Comparison of ENCODE assay signal across 24 mouse cellular contexts in genomic region chr12:32346121-32346520, GRCm38 (mm10).
"Had no signal": no experiment of that assay in that cellular context is flagged by ENCODE, and none has a peak within 500 bp of the region (broad histone marks: within the 10 kb centered on the region; RNA-seq: fewer than 3 reads in every experiment).

No protein-coding gene starts in this region.

- H3K9ac ChIP-seq: forebrain, postnatal 0 days; heart, embryonic 13.5 days; heart, embryonic 15.5 days; hindbrain, embryonic 13.5 days; hindbrain, embryonic 15.5 days; kidney, embryonic 15.5 days; limb, embryonic 13.5 days; limb, embryonic 15.5 days; liver, embryonic 13.5 days; liver, embryonic 15.5 days had no signal

- H3K4me2 ChIP-seq: heart, embryonic 11.5 days; heart, embryonic 13.5 days; heart, embryonic 15.5 days; hindbrain, embryonic 13.5 days; hindbrain, embryonic 15.5 days; kidney, embryonic 15.5 days; limb, embryonic 13.5 days; limb, embryonic 15.5 days; liver, embryonic 13.5 days; liver, embryonic 15.5 days had no signal

- H3K4me3 ChIP-seq: heart, embryonic 13.5 days; heart, embryonic 15.5 days; hindbrain, embryonic 13.5 days; hindbrain, embryonic 15.5 days; kidney, embryonic 15.5 days; limb, embryonic 13.5 days; limb, embryonic 15.5 days; liver, embryonic 13.5 days; liver, embryonic 15.5 days had no signal

- DNase-seq: forebrain, postnatal 0 days; gastrocnemius, postnatal 10 days; gastrocnemius, postnatal 36 days; kidney, adult 11 months; kidney, adult 2 months; kidney, adult 9 months; kidney, postnatal 14 days; kidney, postnatal 36 days; layer of hippocampus, adult 9-11 months; layer of hippocampus, postnatal 36 days; left cerebral cortex, postnatal 4 days; liver, embryonic 13.5 days had no signal

- ATAC-seq: forebrain, postnatal 0 days; hindbrain, postnatal 0 days; intestine, embryonic 16.5 days had no signal

- H3K36me3 ChIP-seq: heart, embryonic 13.5 days; heart, embryonic 15.5 days; hindbrain, embryonic 13.5 days; hindbrain, embryonic 15.5 days; kidney, embryonic 15.5 days; limb, embryonic 13.5 days; limb, embryonic 15.5 days; liver, embryonic 13.5 days; liver, embryonic 15.5 days had no signal

- H3K27ac ChIP-seq: heart, embryonic 13.5 days; heart, embryonic 15.5 days; hindbrain, embryonic 13.5 days; hindbrain, embryonic 15.5 days; hindbrain, postnatal 0 days; kidney, embryonic 15.5 days; kidney, postnatal 0 days; limb, embryonic 13.5 days; limb, embryonic 15.5 days had no signal

- H3K27me3 ChIP-seq: heart, embryonic 13.5 days; heart, embryonic 15.5 days; hindbrain, embryonic 13.5 days; hindbrain, embryonic 15.5 days; kidney, embryonic 15.5 days; limb, embryonic 13.5 days; limb, embryonic 15.5 days; liver, embryonic 13.5 days; liver, embryonic 15.5 days had no signal

- H3K9me3 ChIP-seq: heart, embryonic 13.5 days; heart, embryonic 15.5 days; hindbrain, embryonic 13.5 days; hindbrain, embryonic 15.5 days; kidney, embryonic 15.5 days; limb, embryonic 13.5 days; limb, embryonic 15.5 days; liver, embryonic 13.5 days; liver, embryonic 15.5 days had no signal

- H3K4me1 ChIP-seq: heart, embryonic 13.5 days; heart, embryonic 15.5 days; hindbrain, embryonic 13.5 days; hindbrain, embryonic 15.5 days; kidney, embryonic 15.5 days; limb, embryonic 13.5 days; limb, embryonic 15.5 days had no signal
